Mouse (Mus musculus) activated CD4-positive, CD25-positive, alpha-beta regulatory T cell, adult 4 months (primary cell): ENCODE measurements around the gene Sertad1. TPM values are rescaled to one million over a fixed set of nuclear protein-coding genes. Genes with fewer than 3 reads are reported as not detected.

ENCODE experiments used
- ATAC-seq: one replicate; pipeline ENCODE4 v1.8.0; 2017
- polyA plus RNA-seq, 2 experiments: library from polyadenylated mRNA; unstranded; fragments of 100-300 nt; shearing (Covaris generic); gene quantifications; one replicate each; pipeline ENCODE4 v1.2.1; 2017

The Sertad1 gene
- 10 to 100 TPM; 46.6 to 47.9 TPM for polyA plus RNA-seq

- ATAC-seq = peak; percentile 81
Observed at GRCm38 (mm10) chr7:27486770-27487697, at the start of gene Sertad1. Sertad1 (plus strand) TSS chr7:27486910.

GRCm38 (mm10) chr7:27437544-27437943, 49.2 kb upstream of the Sertad1 start:
- no peak for ATAC-seq

DNA sequence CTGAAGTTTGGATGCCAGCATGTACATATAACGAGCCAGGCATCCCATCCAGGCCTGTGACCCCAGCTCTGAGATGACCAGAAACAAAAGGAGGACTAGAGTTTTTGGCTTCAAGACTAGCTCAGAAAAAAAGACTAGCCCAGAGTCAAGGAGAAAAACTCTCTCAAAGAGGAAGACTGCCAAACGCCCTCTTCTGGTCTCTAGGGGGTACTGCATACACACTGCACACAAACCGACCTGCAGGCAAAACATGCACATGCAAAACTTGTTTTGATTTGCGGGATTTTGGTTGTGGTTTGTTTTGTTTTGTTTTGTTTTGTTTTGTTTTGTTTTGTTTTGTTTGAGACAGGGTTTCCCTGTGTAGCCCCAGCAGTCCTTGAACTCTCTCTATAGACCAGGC, 46.7 kb upstream of the Sertad1 start:
- ATAC-seq = no peak

DNA sequence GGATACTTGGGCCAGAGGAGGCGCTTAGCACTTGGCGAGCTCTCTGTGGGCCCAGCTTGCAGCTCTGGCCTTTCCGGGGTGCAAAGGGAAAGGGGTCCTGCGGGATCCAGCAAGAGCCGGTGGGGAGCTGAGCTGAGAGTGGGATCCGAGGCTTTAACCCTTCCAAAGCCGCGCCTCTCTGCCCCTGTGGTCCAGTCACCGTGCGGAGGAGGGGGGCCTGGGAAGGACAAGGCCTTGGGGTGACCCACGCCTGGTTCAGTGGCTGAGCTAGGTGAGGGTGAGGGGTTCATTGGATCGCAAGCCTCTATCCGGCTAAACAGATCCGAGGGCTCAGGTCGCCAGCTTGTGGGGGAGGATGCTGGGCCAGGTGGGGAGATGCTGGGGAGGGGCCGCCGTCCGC, 40.7 kb upstream of the Sertad1 start:
- no peak for ATAC-seq

- ATAC-seq = peak; percentile 18
Observed at GRCm38 (mm10) chr7:27446521-27447418, 39.9 kb upstream of the Sertad1 start.

DNA sequence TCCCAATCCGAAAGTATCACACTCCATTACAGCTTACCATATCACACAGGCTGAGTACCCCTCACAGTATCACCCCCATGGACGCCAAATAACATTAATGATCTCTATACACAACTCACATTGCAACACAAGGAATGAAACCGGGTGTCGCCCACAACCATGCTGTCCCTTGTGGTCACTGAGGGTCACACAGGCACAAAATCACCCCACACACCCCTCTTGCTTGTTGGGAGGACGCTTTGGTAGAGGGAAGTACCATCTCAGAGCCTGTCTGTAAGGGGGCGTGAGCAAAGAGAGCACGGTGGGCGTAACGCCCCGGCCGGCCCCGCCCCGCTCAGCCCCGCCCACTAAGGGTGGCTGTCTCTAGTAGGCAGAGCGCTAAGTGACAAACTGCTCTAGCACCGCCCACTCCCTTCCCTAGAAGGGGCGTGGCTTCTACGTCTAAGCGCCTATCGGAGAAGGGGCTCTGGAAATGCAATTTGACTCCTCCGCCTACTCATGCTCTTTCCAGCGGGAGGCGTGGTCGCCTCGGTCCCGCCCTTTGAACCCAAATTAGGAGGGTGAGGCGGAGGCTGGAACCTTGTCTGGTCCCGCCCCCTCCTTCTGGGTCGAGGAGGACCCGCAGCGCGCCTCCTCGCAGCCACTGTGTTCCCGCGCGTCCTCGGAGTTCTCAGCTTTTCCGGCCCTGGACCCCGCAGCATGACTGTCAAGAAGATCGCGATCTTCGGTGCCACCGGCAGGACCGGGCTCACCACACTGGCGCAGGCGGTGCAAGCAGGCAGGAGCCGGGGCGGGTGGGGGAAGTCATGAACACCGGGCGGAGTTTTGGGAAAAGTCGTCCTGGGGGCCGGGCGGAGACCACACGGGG, 39.1 kb upstream of the Sertad1 start, which contains the start of the genes Sptbn4 and Blvrb:
Gene Sptbn4, minus strand, starts transcription at position 268 of the 868 bp plus-strand sequence.
Gene Blvrb, plus strand, starts transcription at position 560 of the 868 bp plus-strand sequence.
- ATAC-seq = peak; percentile 92

DNA sequence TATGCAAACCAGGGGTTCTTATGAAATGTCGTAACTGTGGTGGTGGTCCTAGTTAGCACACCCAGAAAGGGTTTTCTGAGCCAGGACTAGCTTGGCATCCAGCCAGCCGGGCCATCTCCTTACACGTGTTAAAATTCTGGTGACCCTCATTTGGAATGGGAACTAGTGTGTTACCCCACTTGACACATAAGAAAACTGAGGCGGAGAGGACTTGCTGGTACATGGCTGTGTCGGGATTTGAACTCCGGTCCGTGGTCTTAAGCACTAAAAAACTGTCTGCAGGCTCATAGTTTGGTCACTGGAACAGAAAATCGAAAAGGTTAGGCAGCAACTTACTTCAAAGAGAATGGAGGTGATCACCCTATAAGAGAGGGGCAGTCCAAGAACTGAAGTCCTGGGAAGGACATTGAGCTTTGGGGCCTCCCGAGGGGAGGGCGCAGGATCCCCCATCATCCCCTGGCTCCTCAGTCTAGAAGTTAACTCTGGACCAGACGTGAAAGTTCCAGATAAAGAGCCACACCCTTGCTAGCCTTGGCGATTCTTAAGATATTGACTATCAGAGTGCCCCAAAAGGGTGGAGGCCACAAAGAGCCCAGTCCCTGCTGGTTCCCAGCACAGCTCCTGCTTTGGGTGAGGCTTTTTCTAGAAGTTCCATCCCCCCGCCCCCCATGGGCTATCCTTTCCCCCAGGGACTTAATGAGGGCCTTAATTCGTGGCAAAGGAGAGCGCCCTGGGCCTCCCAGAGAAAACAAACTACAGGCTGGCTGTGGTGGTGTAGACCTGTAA, 38.1 kb upstream of the Sertad1 start:
- ATAC-seq = no peak

DNA sequence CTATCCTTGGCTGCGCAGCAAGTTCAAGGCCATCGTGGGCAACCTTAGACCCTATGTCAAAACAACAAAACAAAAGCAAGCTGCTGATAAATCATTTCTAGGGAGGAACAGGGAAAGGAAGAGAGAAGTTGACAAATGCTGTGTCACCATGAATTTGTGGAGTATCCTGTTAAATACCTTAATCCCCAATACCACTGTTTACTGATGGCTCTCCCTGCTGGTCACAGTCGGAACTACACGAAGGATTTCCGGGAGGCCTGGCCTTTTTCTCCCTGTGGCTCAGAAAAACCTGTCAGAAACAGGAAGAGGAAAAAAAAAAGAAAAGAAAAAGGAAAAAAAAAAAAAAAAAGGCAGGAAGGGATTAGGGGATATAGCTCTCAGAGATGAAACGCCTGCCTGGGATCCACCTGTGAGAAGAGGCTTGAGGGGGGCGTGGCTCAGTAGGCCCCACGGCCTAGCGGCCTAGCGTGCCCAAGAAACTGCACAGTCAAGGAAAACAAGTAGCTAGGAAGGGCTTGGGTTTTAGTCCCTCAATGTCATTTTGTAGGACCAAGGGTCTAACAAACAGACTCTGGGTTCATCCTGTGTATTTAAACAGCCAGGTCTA, 37.4 kb upstream of the Sertad1 start:
- ATAC-seq = no peak

GRCm38 (mm10) chr7:27451359-27451758, 35.4 kb upstream of the Sertad1 start:
- no peak for ATAC-seq

GRCm38 (mm10) chr7:27452206-27452770, 34.4 kb upstream of the Sertad1 start:
- ATAC-seq = no peak

GRCm38 (mm10) chr7:27454461-27455121, 32.1 kb upstream of the Sertad1 start:
- no peak for ATAC-seq

DNA sequence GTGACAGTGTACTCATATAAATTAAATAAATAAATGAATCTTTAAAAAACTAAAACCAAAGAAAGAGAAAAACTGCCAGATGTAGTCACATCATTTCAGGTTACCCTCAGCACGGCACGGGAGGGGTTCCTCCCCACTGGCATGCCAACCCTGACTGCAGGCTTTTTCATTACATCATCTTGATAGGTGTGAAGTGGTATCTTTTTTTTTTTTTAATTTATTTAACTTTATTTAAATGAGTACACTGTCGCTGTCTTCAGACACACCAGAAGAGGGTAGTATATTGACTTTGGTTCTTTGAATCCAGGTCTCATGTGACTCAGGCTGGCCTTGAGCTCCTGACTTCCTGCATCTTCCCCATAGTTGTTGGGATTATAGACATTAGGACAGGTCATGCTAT, 31.4 kb upstream of the Sertad1 start:
- ATAC-seq = no peak

- ATAC-seq = no peak
Observed at GRCm38 (mm10) chr7:27458614-27459013, 28.1 kb upstream of the Sertad1 start.

DNA sequence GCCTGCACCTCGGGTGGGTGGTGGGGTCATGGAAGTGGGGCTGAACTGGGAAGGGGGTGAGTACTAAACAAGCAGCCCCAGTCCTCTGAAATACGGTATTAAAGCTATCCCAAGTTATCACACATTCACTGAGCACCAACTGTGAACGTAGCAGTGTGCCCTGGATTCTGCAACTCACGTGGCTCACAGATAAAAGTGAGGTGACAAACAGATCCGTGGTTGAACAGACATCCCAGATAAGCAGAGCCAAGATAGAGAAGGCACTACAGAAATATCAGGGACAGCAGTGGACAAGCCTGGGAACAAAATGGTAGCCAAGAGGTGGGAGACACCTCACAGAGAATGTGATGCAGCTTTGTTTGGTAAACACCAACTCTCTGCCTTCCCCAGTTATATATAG, 27.1 kb upstream of the Sertad1 start:
- ATAC-seq = no peak

GRCm38 (mm10) chr7:27460477-27460876, 26.2 kb upstream of the Sertad1 start:
- no peak for ATAC-seq

DNA sequence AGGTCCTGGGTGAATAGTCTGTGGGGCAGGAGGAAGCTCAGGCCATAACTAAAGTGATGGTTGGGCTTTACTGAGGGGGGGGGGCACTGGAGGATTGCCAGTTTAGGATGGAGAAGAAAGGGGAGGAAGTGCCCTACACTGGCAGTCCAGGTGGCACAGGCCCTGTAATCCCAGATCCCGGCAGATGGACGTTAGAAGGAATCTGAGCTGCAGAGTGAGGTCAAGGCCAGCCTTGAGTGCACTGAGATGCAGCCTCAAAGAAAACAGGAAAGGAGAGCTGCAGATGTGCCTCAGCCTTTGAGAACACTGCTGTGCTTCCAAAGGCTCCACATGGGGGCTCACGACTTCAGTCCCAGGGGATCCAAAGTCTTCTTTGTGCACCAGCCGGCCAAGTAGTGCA, 19.1 kb upstream of the Sertad1 start:
- ATAC-seq = no peak

- ATAC-seq = no peak
Observed at GRCm38 (mm10) chr7:27471390-27472120, 15.2 kb upstream of the Sertad1 start.

GRCm38 (mm10) chr7:27472596-27472995, 14.1 kb upstream of the Sertad1 start:
- no peak for ATAC-seq

DNA sequence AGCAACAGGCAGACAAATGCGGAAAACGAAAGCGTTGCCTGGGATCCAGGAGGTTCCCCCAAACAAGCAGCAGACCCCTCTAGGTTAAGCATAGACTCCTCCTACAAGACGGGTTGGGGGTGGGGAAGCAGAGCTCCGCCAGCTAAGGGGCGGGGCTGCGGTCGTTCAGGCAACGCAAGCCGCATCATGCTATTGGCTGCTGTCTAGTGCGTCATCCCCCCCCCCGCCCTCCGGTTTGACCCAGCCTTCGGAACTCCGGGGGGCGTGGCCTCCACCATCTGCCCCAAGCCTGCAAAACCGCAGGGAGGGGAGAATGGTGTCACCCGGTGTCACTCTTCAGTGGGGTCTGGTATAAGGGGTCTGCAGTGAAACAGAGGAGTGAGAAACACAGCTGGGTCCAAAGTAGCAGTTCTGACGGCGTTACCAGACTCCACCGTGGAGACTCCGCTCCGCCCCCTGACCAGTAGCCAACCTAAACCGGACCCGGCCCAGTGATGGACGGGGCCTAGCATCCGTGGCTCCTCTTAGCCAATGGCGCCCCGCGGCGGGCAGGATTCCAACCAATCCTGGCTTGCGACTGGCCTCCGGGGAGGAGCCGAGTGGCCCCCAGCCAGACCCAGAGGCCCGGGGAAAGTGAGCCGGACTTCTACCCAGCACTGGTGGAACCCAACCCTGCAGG, 13.4 kb upstream of the Sertad1 start, which contains the start of gene Sertad3:
Gene Sertad3, plus strand, starts transcription at position 613 of the 679 bp plus-strand sequence.
- peak; percentile 78 for ATAC-seq
